Mouse (Mus musculus): ENCODE data around the gene Retnlb. TPM values are rescaled to one million over a fixed set of nuclear protein-coding genes. Genes with fewer than 3 reads are reported as not detected.
"Not testable (repeated sequence)": the region's sequence is repeated elsewhere in the genome, so short reads cannot be mapped to it uniquely, and the experiment has no call there.

Retnlb gene
- polyA plus RNA-seq, 1 experiment from 2014 or later = not detected

DNA sequence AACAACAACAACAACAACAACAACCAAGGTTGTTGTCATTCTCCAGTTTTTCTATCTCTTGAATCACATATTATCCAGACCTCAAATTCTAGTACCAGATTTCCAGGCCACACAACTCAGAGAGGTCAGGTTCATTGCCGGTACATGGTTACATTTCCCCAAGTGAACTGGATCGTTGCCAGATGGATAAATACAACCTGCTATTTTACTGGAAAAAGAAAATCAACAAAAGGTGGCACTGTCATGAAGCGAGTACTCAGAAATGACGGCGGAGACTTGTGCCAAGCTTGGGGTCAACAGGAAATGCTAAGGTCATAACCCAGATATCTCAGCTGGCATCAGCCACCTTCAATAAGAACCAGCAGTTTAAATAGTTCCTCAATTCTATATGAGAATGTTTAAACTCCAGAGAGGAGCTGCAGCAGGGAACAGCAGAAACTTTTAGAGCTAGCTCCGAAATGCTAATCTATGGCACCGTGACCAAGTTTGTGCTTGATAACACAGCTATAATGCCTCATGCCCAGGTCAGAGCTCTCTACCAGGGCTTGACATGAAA, 4.7 kb upstream of the Retnlb start:
- CTCF ChIA-PET = interaction anchor here (1.6 kb wide), 1 partner anchor 11 kb away, joined by 3 read pairs; no protein-coding TSS in a partner anchor
- ATAC-seq (no peak), DNase-seq (ENCODE audit: low read depth, low spot score) (no peak)
- TF ChIP-seq CTCF (IDR thresholded peaks at IDR 0.05) = no peak
- peaks cover 3% of the 10 kb centered on the region for H3K27me3 ChIP-seq
- POLR2A ChIA-PET = no interaction called here
- in situ Hi-C loops (cut with MboI; ENCODE audit: low pct_unique_long_range_greater_than_20kb) = no loop called here

GRCm38 (mm10) chr16:48818524-48818923, 1.9 kb downstream of the Retnlb start:
- POLR2A ChIA-PET = no interaction called here
- DNase-seq (ENCODE audit: low read depth, low spot score) (no peak), ATAC-seq (no peak)
- in situ Hi-C loops (cut with MboI; ENCODE audit: low pct_unique_long_range_greater_than_20kb) = no loop called here
- H3K27me3 ChIP-seq = no peaks in the 10 kb centered on the region
- no peak for TF ChIP-seq CTCF (IDR thresholded peaks at IDR 0.05)
- CTCF ChIA-PET = no interaction called here

DNA sequence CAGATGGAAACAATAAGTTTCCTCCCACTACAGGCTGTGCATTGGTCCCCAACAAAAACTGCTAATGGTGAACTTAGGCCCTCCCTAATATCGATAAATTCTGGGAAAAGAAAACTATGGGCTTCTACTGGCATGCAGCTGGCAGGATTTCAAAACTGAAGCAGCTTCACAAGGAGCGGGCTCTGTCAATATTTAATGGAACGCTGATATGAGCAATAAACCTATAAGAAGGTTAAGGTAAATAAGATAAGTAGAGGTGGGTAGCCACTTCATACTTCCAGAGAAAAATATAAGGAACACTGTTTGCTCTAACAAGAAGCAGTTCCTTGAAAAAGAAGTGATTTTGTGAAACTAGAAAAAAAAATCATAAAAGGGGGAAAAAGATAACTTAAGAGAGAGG, 9.8 kb downstream of the Retnlb start:
- H3K27me3 ChIP-seq = no peaks in the 10 kb centered on the region
- in situ Hi-C loops (cut with MboI; ENCODE audit: low pct_unique_long_range_greater_than_20kb) = no loop called here
- DNase-seq (ENCODE audit: low read depth, low spot score) (no peak), ATAC-seq (no peak)
- ChIA-PET CTCF (no interaction called here), POLR2A (no interaction called here)
- TF ChIP-seq CTCF (IDR thresholded peaks at IDR 0.05) = no peak

DNA sequence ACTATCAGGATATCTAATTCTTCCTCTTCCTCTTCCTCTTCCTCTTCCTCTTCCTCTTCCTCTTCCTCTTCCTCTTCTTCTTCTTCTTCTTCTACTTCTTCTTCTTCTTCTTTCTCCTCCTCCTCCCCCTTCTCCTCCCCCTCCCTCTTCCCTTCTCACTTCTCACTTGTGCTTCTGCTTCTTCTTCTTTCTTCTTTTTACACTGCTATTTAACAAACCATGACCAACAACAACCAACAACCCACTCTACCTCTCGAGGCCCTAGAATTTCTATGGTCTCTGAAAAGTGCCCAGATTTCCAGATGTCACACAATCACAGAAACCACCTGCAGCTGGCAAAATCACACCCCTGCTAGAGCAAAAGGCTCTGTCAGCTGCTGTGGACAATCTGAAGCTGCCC, 11.0 kb downstream of the Retnlb start:
- ATAC-seq (no peak), DNase-seq (ENCODE audit: low read depth, low spot score) (no peak)
- H3K27me3 ChIP-seq = no peaks in the 10 kb centered on the region
- ChIA-PET CTCF (no interaction called here), POLR2A (no interaction called here)
- in situ Hi-C loops (cut with MboI; ENCODE audit: low pct_unique_long_range_greater_than_20kb) = no loop called here
- no peak for TF ChIP-seq CTCF (IDR thresholded peaks at IDR 0.05)

- ATAC-seq (no peak), DNase-seq (ENCODE audit: low read depth, low spot score) (no peak)
- no peak for TF ChIP-seq CTCF (IDR thresholded peaks at IDR 0.05)
- in situ Hi-C loops (cut with MboI; ENCODE audit: low pct_unique_long_range_greater_than_20kb) = no loop called here
- ChIA-PET CTCF (no interaction called here), POLR2A (no interaction called here)
- no peaks in the 10 kb centered on the region for H3K27me3 ChIP-seq
Measured at GRCm38 (mm10) chr16:48829060-48829459, 12.4 kb downstream of the Retnlb start.

GRCm38 (mm10) chr16:48832055-48832454, 15.4 kb downstream of the Retnlb start:
- in situ Hi-C loops (cut with MboI; ENCODE audit: low pct_unique_long_range_greater_than_20kb) = no loop called here
- TF ChIP-seq CTCF (IDR thresholded peaks at IDR 0.05) = no peak
- ATAC-seq (no peak), DNase-seq (ENCODE audit: low read depth, low spot score) (no peak)
- H3K27me3 ChIP-seq = no peaks in the 10 kb centered on the region
- CTCF ChIA-PET = no interaction called here
- POLR2A ChIA-PET = no interaction called here

DNA sequence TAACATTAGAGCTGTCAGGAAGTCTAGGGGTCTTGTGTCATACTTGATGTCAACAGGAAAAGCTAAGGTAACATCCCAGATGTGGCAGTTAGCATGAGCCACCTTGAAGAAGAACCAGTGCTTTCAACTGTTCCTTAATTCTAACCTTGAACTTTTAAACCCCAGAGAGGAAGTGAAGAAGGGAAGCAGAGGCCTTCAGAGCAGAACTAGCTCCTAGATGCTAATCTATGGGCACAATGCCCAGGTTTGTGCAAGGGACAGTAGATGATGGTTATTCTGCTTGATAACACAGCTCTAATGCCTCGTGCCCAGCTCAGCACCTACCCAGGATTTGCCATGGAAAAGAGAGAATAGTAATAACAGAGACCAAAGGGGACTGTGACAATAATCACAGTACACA, 17.0 kb downstream of the Retnlb start:
- POLR2A ChIA-PET; DNase-seq (ENCODE audit: low read depth, low spot score); in situ Hi-C loops (cut with MboI; ENCODE audit: low pct_unique_long_range_greater_than_20kb); CTCF ChIA-PET; ATAC-seq; H3K27me3 ChIP-seq: not testable (repeated sequence)

GRCm38 (mm10) chr16:48842266-48842665, 25.6 kb downstream of the Retnlb start, which contains the start of gene Retnla:
Gene Retnla (plus strand): TSS chr16:48842551.
- ATAC-seq (no peak), DNase-seq (ENCODE audit: low read depth, low spot score) (no peak)
- H3K27me3 ChIP-seq = peaks cover under 1% of the 10 kb centered on the region
- POLR2A ChIA-PET = no interaction called here
- in situ Hi-C loops (cut with MboI; ENCODE audit: low pct_unique_long_range_greater_than_20kb) = no loop called here
- no peak for TF ChIP-seq CTCF (IDR thresholded peaks at IDR 0.05)
- CTCF ChIA-PET = no interaction called here

GRCm38 (mm10) chr16:48843671-48844386, 27.2 kb downstream of the Retnlb start:
- ATAC-seq = no peak

DNA sequence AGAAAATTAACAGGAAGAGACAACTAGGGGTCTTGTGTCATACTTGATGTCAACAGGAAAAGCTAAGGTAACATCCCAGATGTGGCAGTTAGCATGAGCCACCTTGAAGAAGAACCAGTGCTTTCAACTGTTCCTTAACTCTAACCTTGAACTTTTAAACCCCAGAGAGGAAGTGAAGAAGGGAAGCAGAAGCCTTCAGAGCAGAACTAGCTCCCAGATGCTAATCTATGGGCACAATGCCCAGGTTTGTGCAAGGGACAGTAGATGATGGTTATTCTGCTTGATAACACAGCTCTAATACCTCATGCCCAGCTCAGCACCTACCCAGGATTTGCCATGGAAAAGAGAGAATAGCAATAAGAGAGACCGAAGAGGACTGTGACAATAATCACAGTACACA, 48.3 kb downstream of the Retnlb start:
- ATAC-seq; POLR2A ChIA-PET; in situ Hi-C loops (cut with MboI; ENCODE audit: low pct_unique_long_range_greater_than_20kb); H3K27me3 ChIP-seq; DNase-seq (ENCODE audit: low read depth, low spot score); CTCF ChIA-PET: not testable (repeated sequence)

More at GRCm38 (mm10) chr16:48843671-48844386, 27.2 kb downstream of the Retnlb start:
- ChIA-PET POLR2A (no interaction called here), CTCF (no interaction called here)
- in situ Hi-C loops (cut with MboI; ENCODE audit: low pct_unique_long_range_greater_than_20kb) = no loop called here
- DNase-seq (ENCODE audit: low read depth, low spot score) = no peak
- no peak for TF ChIP-seq CTCF (IDR thresholded peaks at IDR 0.05)
- peaks cover 6% of the 10 kb centered on the region for H3K27me3 ChIP-seq

GRCm38 (mm10) chr16:48867690-48868089, 51.0 kb downstream of the Retnlb start:
- H3K27me3 ChIP-seq = no peaks in the 10 kb centered on the region
- ChIA-PET CTCF (interaction anchor here (0.8 kb wide), 1 partner anchor 12 kb away, joined by 3 read pairs; no protein-coding TSS in a partner anchor), POLR2A (no interaction called here)
- DNase-seq (ENCODE audit: low read depth, low spot score) (no peak), ATAC-seq (no peak)
- no peak for TF ChIP-seq CTCF (IDR thresholded peaks at IDR 0.05)
- in situ Hi-C loops (cut with MboI; ENCODE audit: low pct_unique_long_range_greater_than_20kb) = no loop called here

Other genes with a start within 250 kb of the Retnlb start
- not detected for gene Trat1, start 44.8 kb upstream of the Retnlb start, polyA plus RNA-seq (2021)
- not detected for gene Retnla, start 25.7 kb downstream of the Retnlb start, polyA plus RNA-seq (2021)
- not detected for gene Retnlg, start 55.8 kb downstream of the Retnlb start, polyA plus RNA-seq (2021)
- gene Dzip3, start 177.3 kb downstream of the Retnlb start, polyA plus RNA-seq (2021) = 46.2 TPM
- gene Cip2a, start 177.3 kb downstream of the Retnlb start, polyA plus RNA-seq (2021) = 20.1 TPM
- gene Myh15, start 240.6 kb downstream of the Retnlb start, polyA plus RNA-seq (2021) = not detected

Measured in Patski (cell line).